Mouse (Mus musculus): ENCODE measurements around the gene Olfr1120. TPM values are rescaled to one million over a fixed set of nuclear protein-coding genes. Genes with fewer than 3 reads are reported as not detected.
"Not testable (repeated sequence)": the region's sequence is repeated elsewhere in the genome, so short reads cannot be mapped to it uniquely, and the experiment has no call there.

Gene Olfr1120
- total and polyA plus RNA-seq, 3 experiments: not detected

DNA sequence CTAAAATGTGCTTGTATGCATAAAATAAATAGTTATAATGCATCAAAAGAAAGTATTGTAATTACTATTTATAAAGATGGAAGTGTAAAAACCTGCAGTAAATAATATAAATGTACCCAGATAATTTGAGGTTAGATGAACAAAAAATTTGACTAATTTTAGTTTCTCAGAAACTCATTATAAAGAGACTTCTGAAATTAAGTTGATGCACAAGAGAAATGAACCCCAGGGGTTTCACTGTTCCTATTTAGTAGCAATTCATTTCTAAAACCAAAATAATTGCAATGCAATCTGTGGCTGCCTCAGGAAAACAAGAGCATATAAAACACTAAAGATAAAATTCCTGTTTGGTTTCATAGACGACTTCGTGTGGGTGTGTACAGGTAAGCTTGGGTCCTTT lies 30.9 kb downstream of the Olfr1120 start, which contains the start of gene Olfr1122:
Gene Olfr1122 (plus strand): TSS at position 301 of the 400 bp plus-strand sequence.
- no peaks in the 10 kb centered on the region for H3K9me3 ChIP-seq (replicated peaks; ENCODE audit: insufficient read depth, low read length)
- no peaks in the 10 kb centered on the region for H3K27me3 ChIP-seq (ENCODE audit: control insufficient read depth in 1 of 2, insufficient read depth in 2 of 2, low read length in 2 of 2)
- H3K79me2 ChIP-seq (ENCODE audit: control insufficient read depth, insufficient read depth, low read length, poor library complexity): no peaks in the 10 kb centered on the region
- no peaks in the 10 kb centered on the region for H3K4me1 ChIP-seq (ENCODE audit: control insufficient read depth in 1 of 2, insufficient read depth in 2 of 2, low read length in 2 of 2)
- TF ChIP-seq TCF12 (IDR thresholded peaks at IDR 0.05; ENCODE audit: low read depth, low read length) (no peak), UBTF (IDR thresholded peaks at IDR 0.05; ENCODE audit: borderline replicate concordance, insufficient read depth, low read depth, low read length) (no peak), CTCF (IDR thresholded peaks at IDR 0.05 in 2 of 3, conservative IDR thresholded peaks at IDR 0.05 in 1 of 3; ENCODE audit: control insufficient read depth in 1 of 3, insufficient read depth in 1 of 3, low read depth in 2 of 3, low read length in 3 of 3, poor library complexity in 1 of 3, severe bottlenecking in 1 of 3) (no peak), TAL1 (IDR thresholded peaks at IDR 0.05; ENCODE audit: low read length) (no peak), CHD1 (IDR thresholded peaks at IDR 0.05; ENCODE audit: low read depth, low read length) (no peak), SMC3 (IDR thresholded peaks at IDR 0.05; ENCODE audit: low read depth, low read length) (no peak), BHLHE40 (IDR thresholded peaks at IDR 0.05; ENCODE audit: borderline replicate concordance, low read depth, low read length) (no peak)
- no peak within 1 kb of the TSS for H3K4me3 ChIP-seq (ENCODE audit: control insufficient read depth in 1 of 2, insufficient read depth in 1 of 2, low read depth in 2 of 2, low read length in 2 of 2)
- H3K9ac ChIP-seq (ENCODE audit: control insufficient read depth, low read depth, low read length, poor library complexity, severe bottlenecking): no peak within 1 kb of the TSS
- no peak within 1 kb of the TSS for H3K27ac ChIP-seq (ENCODE audit: control insufficient read depth, low read depth, low read length)
- no peak for DNase-seq (ENCODE audit: low read depth, low spot score)
- no peaks in the 10 kb centered on the region for H3K36me3 ChIP-seq (ENCODE audit: control insufficient read depth in 1 of 2, insufficient read depth in 2 of 2, low read length in 2 of 2)

GRCm38 (mm10) chr2:87393605-87394004 lies 39.0 kb downstream of the Olfr1120 start:
- not testable (repeated sequence) for H3K27me3 ChIP-seq (ENCODE audit: control insufficient read depth in 1 of 2, insufficient read depth in 2 of 2, low read length in 2 of 2); H3K36me3 ChIP-seq (ENCODE audit: control insufficient read depth in 1 of 2, insufficient read depth in 2 of 2, low read length in 2 of 2); H3K9me3 ChIP-seq (replicated peaks; ENCODE audit: insufficient read depth, low read length); H3K4me3 ChIP-seq (ENCODE audit: control insufficient read depth in 1 of 2, insufficient read depth in 1 of 2, low read depth in 2 of 2, low read length in 2 of 2); H3K27ac ChIP-seq (ENCODE audit: control insufficient read depth, low read depth, low read length); H3K79me2 ChIP-seq (ENCODE audit: control insufficient read depth, insufficient read depth, low read length, poor library complexity); H3K9ac ChIP-seq (ENCODE audit: control insufficient read depth, low read depth, low read length, poor library complexity, severe bottlenecking); H3K4me1 ChIP-seq (ENCODE audit: control insufficient read depth in 1 of 2, insufficient read depth in 2 of 2, low read length in 2 of 2); DNase-seq (ENCODE audit: low read depth, low spot score)

GRCm38 (mm10) chr2:87394686-87395085 lies 40.1 kb downstream of the Olfr1120 start:
- H3K9me3 ChIP-seq (replicated peaks; ENCODE audit: insufficient read depth, low read length); DNase-seq (ENCODE audit: low read depth, low spot score); H3K27me3 ChIP-seq (ENCODE audit: control insufficient read depth in 1 of 2, insufficient read depth in 2 of 2, low read length in 2 of 2); H3K27ac ChIP-seq (ENCODE audit: control insufficient read depth, low read depth, low read length); H3K4me3 ChIP-seq (ENCODE audit: control insufficient read depth in 1 of 2, insufficient read depth in 1 of 2, low read depth in 2 of 2, low read length in 2 of 2); H3K4me1 ChIP-seq (ENCODE audit: control insufficient read depth in 1 of 2, insufficient read depth in 2 of 2, low read length in 2 of 2); H3K79me2 ChIP-seq (ENCODE audit: control insufficient read depth, insufficient read depth, low read length, poor library complexity); H3K9ac ChIP-seq (ENCODE audit: control insufficient read depth, low read depth, low read length, poor library complexity, severe bottlenecking); H3K36me3 ChIP-seq (ENCODE audit: control insufficient read depth in 1 of 2, insufficient read depth in 2 of 2, low read length in 2 of 2): not testable (repeated sequence)

Other genes starting within 250 kb of the Olfr1120 start
- not detected in 2 replicates for gene Olfr259, start 240.2 kb upstream of the Olfr1120 start, total RNA-seq (2012; rRNA removed)
- gene Olfr259, start 240.2 kb upstream of the Olfr1120 start, polyA plus RNA-seq (2012; ENCODE audit: insufficient read depth in 1 of 2, insufficient read length in 2 of 2, low read depth in 1 of 2, low replicate concordance in 2 of 2, missing spikeins in 1 of 2): not detected
- gene Olfr1110, start 214.5 kb upstream of the Olfr1120 start, total RNA-seq (2012; rRNA removed): not detected in 2 replicates
- not detected for gene Olfr1110, start 214.5 kb upstream of the Olfr1120 start, polyA plus RNA-seq (2012; ENCODE audit: insufficient read depth in 1 of 2, insufficient read length in 2 of 2, low read depth in 1 of 2, low replicate concordance in 2 of 2, missing spikeins in 1 of 2)
- not detected in 2 replicates for gene Olfr1111, start 202.2 kb upstream of the Olfr1120 start, total RNA-seq (2012; rRNA removed)
- gene Olfr1111, start 202.2 kb upstream of the Olfr1120 start, polyA plus RNA-seq (2012; ENCODE audit: insufficient read depth in 1 of 2, insufficient read length in 2 of 2, low read depth in 1 of 2, low replicate concordance in 2 of 2, missing spikeins in 1 of 2): not detected
- not detected in 2 replicates for gene Olfr1112, start 167.0 kb upstream of the Olfr1120 start, total RNA-seq (2012; rRNA removed)
- not detected for gene Olfr1112, start 167.0 kb upstream of the Olfr1120 start, polyA plus RNA-seq (2012; ENCODE audit: insufficient read depth in 1 of 2, insufficient read length in 2 of 2, low read depth in 1 of 2, low replicate concordance in 2 of 2, missing spikeins in 1 of 2)
- gene Olfr1113, start 145.8 kb upstream of the Olfr1120 start, total RNA-seq (2012; rRNA removed): not detected in 2 replicates
- gene Olfr1113, start 145.8 kb upstream of the Olfr1120 start, polyA plus RNA-seq (2012; ENCODE audit: insufficient read depth in 1 of 2, insufficient read length in 2 of 2, low read depth in 1 of 2, low replicate concordance in 2 of 2, missing spikeins in 1 of 2): not detected
- gene Olfr1115, start 106.8 kb upstream of the Olfr1120 start, total RNA-seq (2012; rRNA removed): not detected in 2 replicates
- gene Olfr1115, start 106.8 kb upstream of the Olfr1120 start, polyA plus RNA-seq (2012; ENCODE audit: insufficient read depth in 1 of 2, insufficient read length in 2 of 2, low read depth in 1 of 2, low replicate concordance in 2 of 2, missing spikeins in 1 of 2): not detected
- not detected in 2 replicates for gene Olfr1116, start 87.3 kb upstream of the Olfr1120 start, total RNA-seq (2012; rRNA removed)
- gene Olfr1116, start 87.3 kb upstream of the Olfr1120 start, polyA plus RNA-seq (2012; ENCODE audit: insufficient read depth in 1 of 2, insufficient read length in 2 of 2, low read depth in 1 of 2, low replicate concordance in 2 of 2, missing spikeins in 1 of 2): under 1 TPM in 1 of 2 experiments, not detected in 1; 0.01 TPM
- not detected in 2 replicates for gene Olfr1118, start 47.2 kb upstream of the Olfr1120 start, total RNA-seq (2012; rRNA removed)
- gene Olfr1118, start 47.2 kb upstream of the Olfr1120 start, polyA plus RNA-seq (2012; ENCODE audit: insufficient read depth in 1 of 2, insufficient read length in 2 of 2, low read depth in 1 of 2, low replicate concordance in 2 of 2, missing spikeins in 1 of 2): not detected
- not detected in 2 replicates for gene Olfr1121, start 15.1 kb downstream of the Olfr1120 start, total RNA-seq (2012; rRNA removed)
- not detected for gene Olfr1121, start 15.1 kb downstream of the Olfr1120 start, polyA plus RNA-seq (2012; ENCODE audit: insufficient read depth in 1 of 2, insufficient read length in 2 of 2, low read depth in 1 of 2, low replicate concordance in 2 of 2, missing spikeins in 1 of 2)
- not detected in 2 replicates for gene Olfr1122, start 31.0 kb downstream of the Olfr1120 start, total RNA-seq (2012; rRNA removed)
- gene Olfr1122, start 31.0 kb downstream of the Olfr1120 start, polyA plus RNA-seq (2012; ENCODE audit: insufficient read depth in 1 of 2, insufficient read length in 2 of 2, low read depth in 1 of 2, low replicate concordance in 2 of 2, missing spikeins in 1 of 2): not detected
- gene Olfr1123, start 61.8 kb downstream of the Olfr1120 start, total RNA-seq (2012; rRNA removed): not detected in 2 replicates
- not detected for gene Olfr1123, start 61.8 kb downstream of the Olfr1120 start, polyA plus RNA-seq (2012; ENCODE audit: insufficient read depth in 1 of 2, insufficient read length in 2 of 2, low read depth in 1 of 2, low replicate concordance in 2 of 2, missing spikeins in 1 of 2)
- not detected in 2 replicates for gene Olfr1124, start 75.5 kb downstream of the Olfr1120 start, total RNA-seq (2012; rRNA removed)
- gene Olfr1124, start 75.5 kb downstream of the Olfr1120 start, polyA plus RNA-seq (2012; ENCODE audit: insufficient read depth in 1 of 2, insufficient read length in 2 of 2, low read depth in 1 of 2, low replicate concordance in 2 of 2, missing spikeins in 1 of 2): not detected
- not detected in 2 replicates for gene Olfr1126, start 99.1 kb downstream of the Olfr1120 start, total RNA-seq (2012; rRNA removed)
- not detected for gene Olfr1126, start 99.1 kb downstream of the Olfr1120 start, polyA plus RNA-seq (2012; ENCODE audit: insufficient read depth in 1 of 2, insufficient read length in 2 of 2, low read depth in 1 of 2, low replicate concordance in 2 of 2, missing spikeins in 1 of 2)
- gene Pramel7, start 142.3 kb downstream of the Olfr1120 start, total RNA-seq (2012; rRNA removed): not detected in 2 replicates
- gene Pramel7, start 142.3 kb downstream of the Olfr1120 start, polyA plus RNA-seq (2012; ENCODE audit: insufficient read depth in 1 of 2, insufficient read length in 2 of 2, low read depth in 1 of 2, low replicate concordance in 2 of 2, missing spikeins in 1 of 2): not detected
- not detected in 2 replicates for gene Pramel6, start 151.8 kb downstream of the Olfr1120 start, total RNA-seq (2012; rRNA removed)
- not detected for gene Pramel6, start 151.8 kb downstream of the Olfr1120 start, polyA plus RNA-seq (2012; ENCODE audit: insufficient read depth in 1 of 2, insufficient read length in 2 of 2, low read depth in 1 of 2, low replicate concordance in 2 of 2, missing spikeins in 1 of 2)
- gene Olfr153, start 177.0 kb downstream of the Olfr1120 start, total RNA-seq (2012; rRNA removed): not detected in 2 replicates
- gene Olfr153, start 177.0 kb downstream of the Olfr1120 start, polyA plus RNA-seq (2012; ENCODE audit: insufficient read depth in 1 of 2, insufficient read length in 2 of 2, low read depth in 1 of 2, low replicate concordance in 2 of 2, missing spikeins in 1 of 2): not detected
- gene Olfr1128, start 190.7 kb downstream of the Olfr1120 start, total RNA-seq (2012; rRNA removed): not detected in 2 replicates
- not detected for gene Olfr1128, start 190.7 kb downstream of the Olfr1120 start, polyA plus RNA-seq (2012; ENCODE audit: insufficient read depth in 1 of 2, insufficient read length in 2 of 2, low read depth in 1 of 2, low replicate concordance in 2 of 2, missing spikeins in 1 of 2)
- not detected in 2 replicates for gene Olfr1129, start 219.1 kb downstream of the Olfr1120 start, total RNA-seq (2012; rRNA removed)
- under 1 TPM in 1 of 2 experiments, not detected in 1; 0.06 TPM for gene Olfr1129, start 219.1 kb downstream of the Olfr1120 start, polyA plus RNA-seq (2012; ENCODE audit: insufficient read depth in 1 of 2, insufficient read length in 2 of 2, low read depth in 1 of 2, low replicate concordance in 2 of 2, missing spikeins in 1 of 2)